Mouse (Mus musculus) ES-CJ7 (cell line): ENCODE results near the gene Fbxw7.

Experiments
- DNase-seq: peaks from one replicate; pipeline ENCODE4 v3.0.0; 2011; ENCODE audit warnings: low read depth, low spot score

The Fbxw7 gene

DNA sequence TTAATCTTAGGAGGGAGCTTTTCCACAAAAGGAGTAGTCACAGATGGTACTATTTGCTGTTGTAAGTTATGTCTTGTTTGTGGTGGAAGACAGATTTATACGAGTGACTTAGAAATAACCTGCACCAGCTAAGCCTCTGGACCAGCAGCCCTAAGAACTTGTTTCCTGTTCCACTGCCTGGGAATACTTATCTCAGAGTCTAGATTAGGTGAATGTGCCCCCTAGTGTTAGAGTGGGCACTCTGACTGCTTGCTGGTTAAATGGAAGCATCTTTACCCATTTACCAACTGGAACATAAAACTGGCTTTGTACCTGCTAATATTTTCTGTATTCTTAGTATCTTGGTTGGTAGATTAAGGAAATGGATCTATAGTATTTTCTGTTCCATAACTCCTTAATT lies 74.6 kb downstream of the Fbxw7 start:
- DNase-seq, result peak; percentile 57

DNA sequence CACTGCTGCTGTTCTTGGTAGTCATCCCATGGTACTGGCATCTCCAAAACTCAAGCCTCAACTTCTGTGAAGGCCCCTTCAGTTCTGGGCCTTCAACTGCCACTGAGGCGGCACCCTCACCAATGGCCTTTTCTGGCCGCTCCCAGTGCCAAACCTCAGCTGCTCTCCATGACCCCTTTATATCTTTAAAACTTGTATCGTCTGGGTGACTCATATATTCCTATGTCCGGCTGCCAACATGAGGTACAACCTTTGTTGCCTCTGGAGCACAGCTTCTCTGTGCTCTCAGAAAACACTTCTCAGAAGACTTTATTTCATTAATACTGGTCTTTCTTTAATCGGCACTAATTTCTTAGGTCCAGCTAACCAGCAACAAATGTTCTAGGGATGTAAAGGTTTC lies 75.9 kb downstream of the Fbxw7 start:
- DNase-seq, result no peak

DNA sequence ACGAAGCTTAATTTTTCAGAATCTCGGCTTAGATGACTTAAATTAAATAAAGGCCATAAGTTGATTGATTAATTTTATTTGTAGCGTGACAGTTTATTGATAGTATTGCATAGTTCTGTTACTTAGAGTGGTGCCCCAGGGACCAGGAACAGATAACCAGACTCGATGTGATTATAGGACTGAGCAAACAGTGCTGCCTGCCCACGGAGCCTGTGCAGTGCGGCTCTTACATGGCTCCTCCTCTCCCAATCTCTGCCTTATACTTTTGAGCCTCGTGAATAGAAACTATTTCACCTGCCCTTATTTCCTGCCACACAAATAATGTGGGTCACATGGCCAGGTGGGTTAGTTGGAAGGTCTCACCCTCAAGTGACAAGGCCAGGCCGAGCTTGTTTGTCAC lies 82.9 kb downstream of the Fbxw7 start:
- no peak for DNase-seq

DNA sequence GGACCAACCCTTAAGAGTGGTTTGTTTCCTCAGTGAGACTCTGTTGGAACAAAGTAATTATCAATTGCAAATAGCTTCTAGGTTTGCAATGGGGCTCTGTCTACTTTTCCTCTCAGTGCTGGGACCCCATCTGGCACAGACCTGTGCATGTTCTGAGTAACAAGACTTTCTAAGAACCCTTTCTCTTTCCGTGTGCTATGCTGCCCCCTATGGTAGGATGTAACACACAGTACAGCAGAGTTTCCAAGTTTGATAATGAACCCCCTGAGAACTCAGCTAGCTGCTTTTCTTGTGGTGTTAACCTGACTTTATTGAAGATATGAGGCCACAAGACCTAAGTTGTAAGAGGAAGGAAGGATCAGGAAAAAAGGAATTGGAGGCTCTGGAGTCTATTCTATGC lies 91.5 kb downstream of the Fbxw7 start:
- peak; percentile 53 for DNase-seq

DNA sequence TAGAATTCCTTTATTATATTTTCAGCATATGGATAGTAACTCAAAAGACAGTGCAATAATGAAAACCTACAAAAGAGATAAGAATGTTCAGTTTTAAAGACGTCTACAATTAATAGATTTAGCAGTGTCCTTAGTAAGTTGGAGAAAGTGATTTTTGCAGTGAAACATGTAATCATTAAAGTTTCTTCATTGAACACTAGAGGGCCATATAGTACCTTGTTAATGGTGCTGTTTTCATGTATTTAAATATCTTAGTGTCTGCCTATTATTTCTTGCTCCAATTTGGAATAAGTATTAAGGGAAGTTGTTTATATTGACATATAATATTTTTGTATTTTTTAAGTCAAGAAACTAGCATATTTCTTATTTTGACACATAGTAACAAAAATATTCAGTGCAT lies 99.2 kb downstream of the Fbxw7 start:
- no peak for DNase-seq

DNA sequence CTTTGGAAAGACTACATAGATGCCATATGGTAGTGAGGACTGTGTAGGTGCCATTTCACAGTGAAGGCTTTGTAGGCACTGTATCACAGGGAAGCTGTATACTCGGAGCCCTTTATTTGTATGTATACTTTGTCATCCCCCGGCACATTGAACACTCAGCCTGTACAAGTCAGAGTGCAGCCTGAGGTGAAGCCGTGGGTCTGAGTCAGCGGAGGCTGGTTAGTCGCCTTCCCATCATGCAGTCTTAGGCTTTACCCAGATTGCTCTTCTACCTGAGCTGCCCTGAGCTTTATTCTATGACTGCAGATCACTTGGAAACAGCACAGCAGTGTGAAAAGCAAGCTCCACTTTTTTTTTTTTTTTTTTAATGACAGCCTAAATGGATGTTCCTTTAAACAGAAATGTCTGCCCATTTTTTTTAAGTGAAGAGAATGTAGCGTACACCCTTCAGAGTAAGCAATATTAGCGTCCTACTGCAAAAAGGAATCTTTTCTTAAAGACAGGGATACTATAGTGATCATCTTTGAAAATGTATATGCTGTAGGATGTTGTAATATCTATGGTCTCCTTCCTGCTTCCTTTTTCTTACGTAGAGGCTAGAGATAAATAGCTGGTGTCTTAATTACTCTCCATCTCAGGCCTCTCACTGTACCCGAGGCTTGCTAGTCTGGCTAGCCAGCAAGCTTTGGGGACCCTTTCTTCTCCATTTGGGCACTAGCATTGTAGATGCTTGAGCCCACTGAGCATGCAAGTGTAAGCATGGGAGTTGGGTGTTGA lies 103.0 kb downstream of the Fbxw7 start:
- no peak for DNase-seq

DNA sequence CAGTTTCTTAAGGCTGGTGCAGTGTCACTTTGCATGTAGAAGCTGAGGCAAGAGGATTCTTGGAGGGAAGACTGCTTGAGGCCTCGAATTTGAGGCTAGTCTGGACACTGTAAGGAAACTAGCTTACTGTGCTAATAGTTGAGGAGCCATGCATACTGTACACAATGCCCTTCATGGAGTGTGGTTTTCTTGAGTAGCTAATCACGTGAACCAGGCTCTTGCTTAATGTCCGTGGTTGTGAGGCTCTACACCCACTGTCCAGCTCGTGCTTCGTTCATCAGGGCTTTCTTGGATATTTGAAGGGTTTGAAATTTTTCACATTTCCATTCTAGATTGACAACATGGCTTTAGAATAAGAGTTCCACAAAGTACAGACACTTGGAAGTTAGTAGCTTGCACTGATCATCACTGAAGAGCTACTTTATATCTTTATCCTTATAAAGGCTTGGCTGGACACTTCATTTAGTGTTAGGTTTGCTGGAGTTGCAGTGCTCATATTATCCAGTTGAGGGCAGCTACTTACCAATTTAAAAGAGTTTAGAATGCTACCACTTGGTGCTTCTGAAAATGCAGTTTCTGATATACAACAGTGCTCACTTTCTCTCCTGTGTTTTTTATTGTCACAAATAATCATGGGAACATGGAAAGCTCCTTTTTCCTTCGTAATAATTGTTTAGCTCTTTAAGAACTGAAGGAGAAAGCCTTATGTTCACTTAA lies 106.8 kb downstream of the Fbxw7 start:
- peak; percentile 19 for DNase-seq

DNA sequence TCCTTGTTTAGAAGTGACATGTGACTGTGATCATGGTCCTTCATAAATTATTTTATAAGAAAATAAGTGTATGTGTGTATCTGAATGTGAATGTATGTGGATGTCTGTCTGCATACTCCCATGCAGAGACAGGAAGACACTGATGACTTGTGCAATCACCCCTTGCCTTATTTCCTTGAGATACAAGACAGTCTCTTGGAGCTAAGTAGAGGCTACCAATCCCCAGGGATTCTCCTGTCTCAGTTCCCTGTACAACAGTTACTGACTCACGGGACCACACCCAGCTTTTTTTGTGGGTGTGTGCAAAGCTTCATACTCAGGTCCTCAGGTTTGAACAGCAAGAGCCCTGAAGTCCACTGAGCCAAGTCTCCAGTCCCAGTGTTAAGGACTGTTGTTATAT lies 108.2 kb downstream of the Fbxw7 start:
- DNase-seq, result no peak

DNA sequence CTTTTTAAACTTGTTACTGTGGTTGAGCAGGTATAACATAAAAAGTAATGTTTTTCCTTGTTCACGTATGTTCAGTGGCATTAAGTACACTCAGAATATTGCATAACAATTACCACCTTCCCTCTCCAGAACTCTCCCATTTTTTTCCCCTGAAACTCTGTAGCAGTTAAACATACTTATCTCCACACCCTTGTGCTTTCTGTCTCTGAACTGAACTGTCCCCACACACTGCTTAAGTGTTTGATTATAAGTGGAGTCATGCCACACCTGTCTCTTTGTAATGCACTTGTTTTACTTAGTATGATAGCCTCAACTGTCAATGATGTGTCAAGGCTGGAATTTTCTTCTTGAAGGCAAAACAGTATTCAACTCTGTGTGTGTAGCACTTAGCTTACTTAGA lies 108.6 kb downstream of the Fbxw7 start:
- DNase-seq, result no peak

DNA sequence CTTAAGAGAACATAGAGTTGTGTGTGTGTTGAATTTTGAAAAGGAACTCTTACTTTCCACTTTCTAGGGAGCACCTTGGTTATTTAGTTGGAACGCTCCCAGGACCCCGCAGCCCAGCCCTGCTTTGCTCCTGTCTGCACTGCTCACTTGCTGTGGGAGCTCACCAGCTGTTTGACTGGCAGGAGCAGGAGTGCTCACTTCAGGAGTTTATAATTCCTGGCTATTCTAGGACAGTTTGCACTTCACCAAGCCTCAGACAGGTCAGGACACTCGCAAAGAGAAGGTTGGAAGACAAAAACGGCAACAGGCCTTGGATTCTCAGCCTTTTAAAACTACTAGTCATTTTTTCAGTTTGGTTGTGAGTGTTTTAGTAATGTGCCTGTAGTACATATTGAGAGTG lies 110.2 kb downstream of the Fbxw7 start:
- DNase-seq, result no peak

DNA sequence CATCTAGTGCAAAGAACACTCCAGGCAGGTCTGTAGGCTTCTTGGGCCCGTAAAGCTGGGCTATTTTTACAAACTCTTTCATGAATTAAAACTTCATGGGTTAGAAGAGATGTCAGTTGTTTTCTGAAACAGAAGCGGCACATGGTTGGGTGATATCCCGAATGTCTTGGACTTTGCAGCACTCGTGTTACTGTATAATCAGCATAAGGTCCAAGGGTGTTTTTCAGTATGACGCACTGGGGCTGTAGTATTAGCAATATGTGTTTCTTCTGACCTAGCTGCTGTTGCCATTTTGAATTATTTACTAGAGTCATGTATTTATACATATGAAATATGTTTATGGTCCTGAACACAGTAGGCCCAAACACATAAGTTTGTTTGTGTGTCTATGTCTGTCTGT lies 111.1 kb downstream of the Fbxw7 start:
- DNase-seq, result no peak

DNA sequence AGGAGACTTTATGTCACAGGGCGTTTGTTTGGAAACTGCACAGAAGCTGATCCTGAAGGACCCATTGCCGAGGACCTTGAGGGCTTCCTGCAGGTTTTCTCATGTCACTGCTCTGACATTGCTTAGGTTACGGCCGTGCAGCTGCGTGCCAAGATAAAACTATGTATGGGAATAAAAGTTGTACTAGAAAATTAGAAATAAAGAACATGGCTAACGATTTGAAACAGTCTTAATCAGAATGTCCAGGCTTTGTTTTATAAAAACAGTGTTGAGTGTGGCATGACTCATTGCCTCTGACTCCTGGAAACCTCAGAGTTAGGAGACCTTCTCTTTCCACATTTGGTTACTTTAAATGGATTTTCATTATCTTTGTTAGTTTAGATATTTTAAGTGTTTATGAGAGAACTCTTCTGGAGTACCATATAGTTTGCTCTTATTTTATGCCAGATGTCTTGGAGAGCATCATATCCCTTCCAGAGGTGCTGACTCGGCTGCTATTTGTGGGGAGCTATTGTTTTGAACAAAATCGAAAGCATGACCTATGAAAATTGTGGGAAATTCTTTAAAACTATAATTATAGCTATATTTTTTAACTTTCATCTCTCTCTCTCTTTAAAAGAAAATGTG lies 112.2 kb downstream of the Fbxw7 start:
- no peak for DNase-seq

DNA sequence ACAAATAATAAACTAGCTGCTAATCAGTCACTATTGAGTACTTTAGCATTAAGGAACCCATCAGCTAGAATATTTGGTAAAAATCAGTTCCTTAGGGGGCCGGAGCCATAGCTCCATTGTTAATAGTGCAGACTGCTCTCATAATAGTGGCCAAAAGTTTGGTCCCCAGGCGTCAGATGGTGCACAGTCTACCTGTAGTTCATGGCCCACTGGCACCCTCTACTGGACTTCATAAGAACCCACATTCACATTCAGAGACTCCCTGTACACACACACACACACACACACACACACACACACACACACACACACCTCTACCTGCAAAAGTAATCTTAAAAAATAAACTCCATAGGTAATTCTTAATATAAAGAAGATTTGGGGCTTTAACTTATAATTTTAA lies 112.8 kb downstream of the Fbxw7 start:
- peak; percentile 49 for DNase-seq

DNA sequence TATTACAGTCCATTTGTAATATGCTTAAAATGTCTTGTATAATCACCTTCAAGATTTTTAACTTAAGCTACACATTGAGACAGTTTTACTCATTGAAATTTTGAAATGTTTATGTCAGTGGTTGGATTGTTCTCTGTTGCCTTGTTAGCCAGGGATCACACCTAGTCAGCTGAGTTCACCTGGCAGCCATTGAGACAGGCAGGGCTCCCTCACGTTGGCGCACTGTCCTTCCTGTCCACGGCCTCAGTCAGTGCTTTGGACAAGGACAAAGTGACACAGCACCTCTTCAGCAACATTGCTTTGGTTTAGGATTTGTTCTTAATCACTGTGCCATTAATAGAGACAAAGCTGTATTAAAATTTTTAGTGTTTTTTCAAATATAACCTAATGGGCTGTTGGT lies 114.1 kb downstream of the Fbxw7 start:
- DNase-seq, result no peak

DNA sequence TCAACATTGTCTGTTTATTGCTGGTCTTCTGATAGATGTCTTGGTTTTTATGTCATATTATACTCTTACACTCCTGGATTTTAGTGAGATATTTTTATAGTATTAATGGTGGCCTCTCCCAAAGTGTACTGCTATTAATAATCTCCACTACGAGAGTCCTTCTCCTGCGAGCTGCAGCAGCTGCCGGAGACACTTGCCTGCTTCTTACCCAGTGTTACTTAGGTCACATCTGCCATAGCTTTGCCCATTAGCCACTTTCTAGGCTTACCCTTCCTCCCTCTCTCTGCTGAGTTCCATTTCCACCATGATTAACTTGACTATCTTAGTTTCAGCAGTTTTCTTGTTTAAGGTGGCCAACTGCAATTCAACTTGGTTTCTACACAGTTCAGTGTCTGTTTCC lies 115.6 kb downstream of the Fbxw7 start:
- DNase-seq, result no peak

DNA sequence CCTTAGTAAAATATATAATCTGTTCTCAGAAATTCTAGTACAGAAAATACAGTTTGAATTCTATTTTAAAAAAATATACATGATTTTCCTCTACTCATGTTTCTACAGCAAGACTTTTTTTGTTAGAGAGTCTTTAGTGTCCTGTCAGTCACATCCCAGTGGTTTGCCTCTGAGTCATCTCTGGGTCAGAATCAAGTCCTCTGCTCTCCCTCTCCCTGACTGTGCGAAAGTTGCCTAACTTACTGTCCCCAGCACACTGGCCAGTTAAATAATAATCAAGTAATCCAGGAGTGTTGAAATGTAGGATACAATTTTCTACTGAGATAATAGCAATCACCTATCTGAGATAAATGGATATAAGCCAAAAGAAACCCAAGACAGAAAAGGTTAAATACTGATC lies 120.7 kb downstream of the Fbxw7 start:
- DNase-seq, result no peak

DNA sequence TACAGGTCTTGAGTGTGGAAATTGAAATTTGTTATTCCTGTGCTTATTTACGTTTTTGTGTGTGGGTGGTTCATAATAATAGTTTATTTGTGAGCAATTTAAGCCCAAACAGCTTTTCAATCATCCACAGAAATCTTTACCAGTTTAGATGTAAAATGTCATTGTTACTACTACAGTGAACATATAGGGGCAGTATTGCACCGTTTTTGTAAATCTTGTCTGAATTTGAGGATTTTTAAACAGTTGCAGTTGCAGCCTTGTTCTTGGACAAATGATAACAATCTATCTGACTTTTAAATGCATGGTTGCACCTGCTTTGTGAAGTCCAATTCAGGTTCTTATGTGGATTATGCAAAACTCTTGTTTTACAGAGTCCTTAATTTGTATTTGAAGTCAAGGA lies 121.2 kb downstream of the Fbxw7 start:
- no peak for DNase-seq

DNA sequence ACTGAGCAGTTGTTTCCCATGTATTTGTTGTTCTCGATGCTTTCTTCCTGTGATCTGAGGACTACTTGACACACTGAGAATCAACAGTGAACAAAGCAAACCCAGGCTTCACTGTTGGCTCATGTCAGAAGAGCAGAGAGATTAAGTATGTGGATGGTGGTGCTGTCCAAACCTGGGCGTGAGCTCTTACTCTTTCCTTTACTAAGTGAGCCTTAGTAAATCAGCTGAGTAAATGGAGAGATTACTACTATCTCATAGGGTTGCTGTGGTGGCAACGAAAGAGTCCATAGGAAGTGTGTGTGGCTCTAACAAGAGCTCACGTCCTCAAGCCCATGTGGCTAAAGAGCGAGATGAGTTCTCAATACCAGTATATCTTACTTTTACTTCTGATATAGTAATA lies 121.9 kb downstream of the Fbxw7 start:
- DNase-seq, result no peak

DNA sequence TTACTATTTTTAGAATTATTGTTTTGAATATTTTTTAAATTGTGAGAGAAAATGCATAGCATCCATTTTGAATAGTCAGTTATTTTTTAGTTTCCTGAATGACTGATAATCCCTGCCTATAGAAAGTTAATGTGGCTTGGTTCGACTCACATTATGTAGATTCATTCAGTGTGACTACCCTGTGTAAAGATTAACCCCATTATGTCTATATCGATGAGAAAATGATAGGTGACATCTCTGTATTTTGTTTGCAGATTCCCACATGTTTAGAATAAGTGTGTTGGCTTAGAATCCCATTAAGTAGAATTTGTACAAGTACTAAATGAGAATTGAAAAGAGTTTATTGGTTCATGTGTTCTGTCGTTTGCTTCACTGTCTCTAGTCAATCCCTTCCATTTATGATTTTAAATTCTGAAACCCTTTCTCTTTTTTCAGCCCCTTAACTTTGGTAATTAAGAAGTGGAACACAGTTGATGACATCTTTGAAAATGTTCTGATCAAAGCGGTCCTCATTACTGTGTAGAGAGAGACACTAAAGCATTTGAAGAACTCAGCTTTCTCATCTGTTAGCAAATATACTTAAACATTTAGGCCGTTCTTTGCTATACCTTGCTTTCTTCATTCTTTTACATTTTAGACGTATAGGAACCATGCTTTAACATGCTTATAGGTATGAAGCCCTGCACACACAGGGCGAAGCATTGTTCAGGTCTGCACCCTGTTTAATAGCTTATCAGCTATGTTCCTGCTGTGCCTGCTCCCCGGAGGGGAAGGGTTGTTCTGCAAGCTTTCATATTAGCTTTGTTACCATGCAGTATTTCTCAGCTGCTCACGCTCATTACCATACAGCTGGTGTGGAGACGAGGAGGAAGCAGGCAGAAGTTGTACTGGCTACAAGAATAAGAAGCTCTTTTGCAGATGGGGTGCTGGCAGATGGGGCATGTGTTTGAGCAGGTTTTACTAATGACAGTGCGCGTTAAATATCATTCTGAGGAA lies 122.6 kb downstream of the Fbxw7 start:
- DNase-seq, result no peak

DNA sequence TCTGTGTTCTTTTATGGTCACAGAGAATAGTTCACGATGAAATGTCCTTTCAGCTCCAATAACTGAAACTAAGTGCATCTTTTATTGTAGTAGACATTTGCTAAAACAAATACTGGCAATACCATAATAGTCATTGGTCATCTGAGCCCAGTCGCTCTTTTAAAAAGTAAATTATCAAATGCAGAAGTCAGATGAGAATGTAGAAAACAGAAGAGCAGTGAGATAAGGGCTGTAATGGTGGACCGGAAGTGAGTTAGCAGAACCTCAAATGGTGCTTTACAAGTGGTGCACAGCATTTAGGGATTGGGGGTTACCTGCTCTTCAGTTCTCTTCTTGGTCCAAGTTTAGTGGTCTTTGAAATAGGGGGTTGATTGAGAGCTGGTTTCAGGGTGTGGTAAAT lies 129.9 kb downstream of the Fbxw7 start:
- no peak for DNase-seq

DNA sequence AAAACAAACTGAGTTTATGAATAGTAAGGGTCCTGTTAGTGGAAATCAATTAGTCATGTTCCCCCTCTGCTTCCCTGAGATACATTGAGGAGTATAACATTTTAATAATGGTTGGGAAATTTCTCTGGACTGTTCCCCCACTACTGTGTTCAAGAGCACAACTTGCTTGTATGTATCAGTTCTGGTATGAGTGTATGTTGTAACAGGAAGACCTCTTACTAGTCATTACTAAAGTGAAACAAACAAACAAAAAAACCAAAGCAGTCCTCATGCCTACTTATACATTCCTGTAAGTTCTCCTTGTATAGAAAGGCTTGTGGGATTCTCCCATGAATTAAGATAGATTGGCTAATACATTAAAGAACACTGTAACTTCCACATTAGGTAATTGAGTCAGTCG lies 131.3 kb downstream of the Fbxw7 start:
- DNase-seq, result no peak

DNA sequence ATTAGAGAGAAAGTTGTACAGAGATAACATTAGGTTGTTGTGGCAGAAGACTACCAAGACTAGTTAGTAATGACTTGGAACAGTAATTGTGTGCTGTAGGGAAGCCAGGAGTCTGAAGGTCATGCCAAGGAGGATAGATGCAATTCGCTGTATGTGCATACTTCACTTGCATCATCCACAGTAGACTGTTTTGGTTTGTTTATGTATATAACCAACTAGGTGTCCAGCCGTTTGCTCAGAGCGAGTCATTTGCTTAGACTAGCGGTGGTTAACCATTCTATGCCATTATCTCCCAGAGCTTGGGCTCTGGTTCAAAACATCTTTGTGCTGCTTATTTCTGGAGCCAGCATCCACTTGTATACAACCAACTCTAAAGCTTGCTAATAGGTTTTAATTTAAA lies 134.3 kb downstream of the Fbxw7 start:
- DNase-seq, result no peak
